Mouse (Mus musculus) frontal cortex, postnatal 14 days (tissue): Measurements from ENCODE around the gene Abcc3.

Experiments
- DNase-seq, 2 experiments: peaks; one replicate each; pipeline ENCODE4 v3.0.0; 2022; ENCODE audit warnings: low spot score in 2 of 2

Abcc3 gene

GRCm38 (mm10) chr11:94351094-94351493 lies 41.7 kb downstream of the Abcc3 start:
- no peak for DNase-seq

GRCm38 (mm10) chr11:94350337-94350736 lies 42.5 kb downstream of the Abcc3 start:
- DNase-seq = no peak

- DNase-seq = no peak
These were observed 43.0 kb downstream of the Abcc3 start for GRCm38 (mm10) chr11:94349839-94350238.

- DNase-seq = no peak
These were observed 45.7 kb downstream of the Abcc3 start for GRCm38 (mm10) chr11:94347063-94347575.

GRCm38 (mm10) chr11:94346611-94347010 lies 46.2 kb downstream of the Abcc3 start:
- no peak for DNase-seq

- DNase-seq = no peak
These were observed 46.9 kb downstream of the Abcc3 start for GRCm38 (mm10) chr11:94345926-94346325.

- no peak for DNase-seq
These were observed 48.3 kb downstream of the Abcc3 start for GRCm38 (mm10) chr11:94344470-94344869.

- DNase-seq = no peak
These were observed 48.8 kb downstream of the Abcc3 start for GRCm38 (mm10) chr11:94343955-94344358.

- no peak for DNase-seq
These were observed 50.5 kb downstream of the Abcc3 start for GRCm38 (mm10) chr11:94342114-94342905.

GRCm38 (mm10) chr11:94340948-94341933 lies 51.6 kb downstream of the Abcc3 start:
- no peak for DNase-seq

GRCm38 (mm10) chr11:94339732-94340585 lies 52.8 kb downstream of the Abcc3 start:
- peak in 1 of 2 experiments; percentile 40 for DNase-seq

GRCm38 (mm10) chr11:94338347-94338746 lies 54.5 kb downstream of the Abcc3 start:
- no peak for DNase-seq

- DNase-seq = no peak
These were observed 56.2 kb downstream of the Abcc3 start for GRCm38 (mm10) chr11:94336551-94336950.

GRCm38 (mm10) chr11:94334386-94334968 lies 58.3 kb downstream of the Abcc3 start:
- DNase-seq = no peak

- no peak for DNase-seq
These were observed 60.1 kb downstream of the Abcc3 start for GRCm38 (mm10) chr11:94332726-94333125.

GRCm38 (mm10) chr11:94330211-94330610 lies 62.6 kb downstream of the Abcc3 start:
- no peak for DNase-seq

GRCm38 (mm10) chr11:94329270-94329891 lies 63.4 kb downstream of the Abcc3 start:
- peak; percentile 47 to 50 for DNase-seq

- no peak for DNase-seq
These were observed 64.2 kb downstream of the Abcc3 start for GRCm38 (mm10) chr11:94328644-94329025.

- DNase-seq = peak; percentile 96 to 98
These were observed 64.8 kb downstream of the Abcc3 start, which contains the start of gene Ankrd40 for GRCm38 (mm10) chr11:94327693-94328643. TSS of gene Ankrd40 (plus strand) at chr11:94328001.
